Mouse (Mus musculus): ENCODE measurements at regions not wholly inside any gene's neighbourhood (a gene's known extent, or its start where the extent isn't known, plus 50 kb on each side); places are given as distances from the start of the nearest gene placed in this dataset.

DNA sequence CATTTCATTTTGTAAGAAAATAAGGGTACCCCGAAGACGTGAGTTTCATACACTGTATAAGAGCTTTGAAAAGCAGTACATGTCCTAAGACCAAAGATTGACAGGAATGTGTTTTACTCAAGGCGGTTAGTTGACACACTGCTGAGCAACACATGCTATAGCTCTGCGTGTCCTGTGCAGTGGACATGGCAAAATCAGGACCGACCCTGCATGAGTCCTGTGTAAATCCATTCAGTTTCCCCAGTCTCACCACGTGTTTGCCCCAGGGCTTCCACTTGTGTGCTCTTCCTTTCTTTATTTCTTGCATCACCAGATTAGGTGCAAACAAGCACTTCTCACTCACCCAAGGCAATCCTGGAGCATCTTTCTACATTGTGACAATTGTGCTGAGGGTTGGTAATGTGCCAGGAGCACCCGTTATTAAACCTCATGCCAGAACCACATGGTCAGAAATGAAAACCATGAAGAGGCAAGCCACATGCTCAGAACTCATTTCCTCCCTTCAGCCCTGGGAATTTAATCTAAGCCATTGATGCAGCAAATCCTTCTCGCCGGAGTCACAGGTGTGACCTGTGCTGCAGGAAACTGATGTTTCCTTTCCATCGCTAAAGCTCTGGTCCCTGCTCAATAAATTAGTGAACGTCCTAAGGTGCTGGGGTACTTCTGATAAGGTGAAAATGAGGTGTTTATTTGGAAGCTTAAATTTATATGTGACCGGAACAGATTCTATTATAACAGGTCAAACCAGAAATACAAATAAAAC, 261.2 kb upstream of the Zwint start:
- no peak overlapping the region for H3K4me3 ChIP-seq (ENCODE audit: low read depth, low read length)
- 84% methylated on average over 12 of the region's 12 CpGs for WGBS
- no peak overlapping the region for H3K27ac ChIP-seq (ENCODE audit: low read depth, low read length)
- ATAC-seq: no peak
- no peaks in the 10 kb centered on the region for H3K27me3 ChIP-seq (replicated peaks; ENCODE audit: control insufficient read depth, insufficient read depth, low read length)
- no peaks in the 10 kb centered on the region for H3K9me3 ChIP-seq (ENCODE audit: control insufficient read depth)
- no peak for TF ChIP-seq CTCF (IDR thresholded peaks at IDR 0.05; ENCODE audit: low read depth)
- no peaks in the 10 kb centered on the region for H3K4me1 ChIP-seq (replicated peaks; ENCODE audit: control insufficient read depth, insufficient read depth, low read length)
- H3K9ac ChIP-seq (ENCODE audit: low read depth, low read length): no peak overlapping the region
- H3K4me2 ChIP-seq (replicated peaks; ENCODE audit: low read depth): no peak overlapping the region
- H3K36me3 ChIP-seq (ENCODE audit: control insufficient read depth, insufficient read depth): no peaks in the 10 kb centered on the region

DNA sequence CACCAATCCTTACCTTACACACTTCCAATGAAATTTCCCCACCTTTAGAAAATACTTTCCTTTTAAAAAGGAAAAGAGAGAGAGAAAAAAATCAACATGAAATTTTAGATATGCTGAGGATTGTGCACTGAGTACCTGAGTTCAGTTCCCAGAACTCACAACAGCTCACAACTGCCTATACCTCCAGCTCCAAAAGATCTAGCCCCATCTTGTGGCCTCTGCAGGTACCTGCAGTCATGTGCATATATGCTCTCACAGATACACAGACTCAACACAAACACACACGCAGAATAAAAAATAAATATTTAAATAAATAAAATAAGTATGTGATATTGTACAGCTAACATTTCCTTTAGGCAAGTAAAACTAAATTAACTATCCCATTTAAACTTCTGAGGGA, 260.3 kb upstream of the Zwint start:
- no peak for ATAC-seq
- H3K27me3 ChIP-seq (replicated peaks; ENCODE audit: control insufficient read depth, insufficient read depth, low read length): no peaks in the 10 kb centered on the region
- peak; percentile 20; the same call in 1 of the 2 replicates for TF ChIP-seq CTCF (IDR thresholded peaks at IDR 0.05; ENCODE audit: low read depth)
- no peaks in the 10 kb centered on the region for H3K4me1 ChIP-seq (replicated peaks; ENCODE audit: control insufficient read depth, insufficient read depth, low read length)
- no peak overlapping the region for H3K9ac ChIP-seq (ENCODE audit: low read depth, low read length)
- no peak overlapping the region for H3K4me2 ChIP-seq (replicated peaks; ENCODE audit: low read depth)
- no peak overlapping the region for H3K4me3 ChIP-seq (ENCODE audit: low read depth, low read length)
- H3K36me3 ChIP-seq (ENCODE audit: control insufficient read depth, insufficient read depth): no peaks in the 10 kb centered on the region
- WGBS: 88% methylated on average over 1 of the region's 1 CpGs
- H3K9me3 ChIP-seq (ENCODE audit: control insufficient read depth): no peaks in the 10 kb centered on the region
- no peak overlapping the region for H3K27ac ChIP-seq (ENCODE audit: low read depth, low read length)

DNA sequence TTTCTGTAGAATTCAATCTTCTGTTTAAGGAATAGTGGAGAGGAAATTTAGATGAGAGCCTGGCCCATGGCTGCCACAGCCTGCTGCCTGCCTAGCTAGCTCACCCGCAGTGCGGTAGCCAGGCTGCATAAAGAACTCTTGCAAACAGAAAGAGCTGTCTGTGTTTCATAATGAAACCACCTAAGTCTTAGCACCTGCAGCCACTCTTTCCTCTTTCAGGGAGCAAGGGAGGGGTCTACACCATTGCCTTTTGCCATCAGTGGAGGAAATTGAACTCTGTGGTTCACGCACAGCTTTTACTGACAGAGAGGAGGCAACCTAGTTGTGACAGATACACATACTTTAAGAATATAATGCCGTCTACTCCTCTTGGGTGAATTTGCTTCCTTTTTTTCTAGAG, 251.4 kb upstream of the Zwint start:
- H3K4me2 ChIP-seq (replicated peaks; ENCODE audit: low read depth): no peak overlapping the region
- ATAC-seq: no peak
- no peak for TF ChIP-seq CTCF (IDR thresholded peaks at IDR 0.05; ENCODE audit: low read depth)
- 72% methylated on average over 4 of the region's 4 CpGs for WGBS
- no peaks in the 10 kb centered on the region for H3K36me3 ChIP-seq (ENCODE audit: control insufficient read depth, insufficient read depth)
- H3K9ac ChIP-seq (ENCODE audit: low read depth, low read length): no peak overlapping the region
- no peak overlapping the region for H3K27ac ChIP-seq (ENCODE audit: low read depth, low read length)
- no peaks in the 10 kb centered on the region for H3K27me3 ChIP-seq (replicated peaks; ENCODE audit: control insufficient read depth, insufficient read depth, low read length)
- no peaks in the 10 kb centered on the region for H3K9me3 ChIP-seq (ENCODE audit: control insufficient read depth)
- no peak overlapping the region for H3K4me3 ChIP-seq (ENCODE audit: low read depth, low read length)
- no peaks in the 10 kb centered on the region for H3K4me1 ChIP-seq (replicated peaks; ENCODE audit: control insufficient read depth, insufficient read depth, low read length)

DNA sequence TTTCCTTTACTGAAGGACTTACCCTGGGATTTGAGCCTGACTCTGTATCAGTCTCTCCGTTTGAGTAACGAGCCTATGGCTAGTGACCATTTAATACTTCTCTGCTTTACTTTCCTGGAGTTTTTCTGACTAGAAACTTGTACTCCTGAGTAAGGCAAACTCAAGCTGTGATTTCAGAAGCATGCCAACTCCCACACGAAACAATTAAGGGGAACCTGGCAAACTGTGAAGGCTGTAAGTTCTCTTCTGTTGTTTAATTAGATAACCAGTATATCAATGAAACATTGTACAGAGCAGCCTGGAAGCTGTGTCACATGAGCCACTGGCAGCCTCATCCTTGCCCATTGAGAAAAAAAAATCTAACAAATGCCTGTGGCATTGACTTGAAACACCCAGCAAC, 244.3 kb upstream of the Zwint start:
- WGBS: 67% methylated on average over 3 of the region's 3 CpGs

GRCm38 (mm10) chr10:72411670-72412069, 243.0 kb upstream of the Zwint start:
- H3K9me3 ChIP-seq (ENCODE audit: control insufficient read depth): no peaks in the 10 kb centered on the region
- no peaks in the 10 kb centered on the region for H3K27me3 ChIP-seq (replicated peaks; ENCODE audit: control insufficient read depth, insufficient read depth, low read length)
- H3K36me3 ChIP-seq (ENCODE audit: control insufficient read depth, insufficient read depth): no peaks in the 10 kb centered on the region
- WGBS: 72% methylated on average over 6 of the region's 6 CpGs
- H3K4me1 ChIP-seq (replicated peaks; ENCODE audit: control insufficient read depth, insufficient read depth, low read length): no peaks in the 10 kb centered on the region
- TF ChIP-seq CTCF (IDR thresholded peaks at IDR 0.05; ENCODE audit: low read depth): no peak
- H3K27ac ChIP-seq (ENCODE audit: low read depth, low read length): no peak overlapping the region
- H3K4me3 ChIP-seq (ENCODE audit: low read depth, low read length): no peak overlapping the region
- no peak overlapping the region for H3K9ac ChIP-seq (ENCODE audit: low read depth, low read length)
- no peak overlapping the region for H3K4me2 ChIP-seq (replicated peaks; ENCODE audit: low read depth)
- ATAC-seq: no peak

More for the DNA sequence above, 244.3 kb upstream of the Zwint start:
- no peaks in the 10 kb centered on the region for H3K9me3 ChIP-seq (ENCODE audit: control insufficient read depth)
- no peak overlapping the region for H3K27ac ChIP-seq (ENCODE audit: low read depth, low read length)
- no peaks in the 10 kb centered on the region for H3K27me3 ChIP-seq (replicated peaks; ENCODE audit: control insufficient read depth, insufficient read depth, low read length)
- no peak overlapping the region for H3K4me3 ChIP-seq (ENCODE audit: low read depth, low read length)
- no peak for ATAC-seq
- no peak for TF ChIP-seq CTCF (IDR thresholded peaks at IDR 0.05; ENCODE audit: low read depth)
- no peaks in the 10 kb centered on the region for H3K36me3 ChIP-seq (ENCODE audit: control insufficient read depth, insufficient read depth)
- no peak overlapping the region for H3K4me2 ChIP-seq (replicated peaks; ENCODE audit: low read depth)
- H3K4me1 ChIP-seq (replicated peaks; ENCODE audit: control insufficient read depth, insufficient read depth, low read length): no peaks in the 10 kb centered on the region
- no peak overlapping the region for H3K9ac ChIP-seq (ENCODE audit: low read depth, low read length)

DNA sequence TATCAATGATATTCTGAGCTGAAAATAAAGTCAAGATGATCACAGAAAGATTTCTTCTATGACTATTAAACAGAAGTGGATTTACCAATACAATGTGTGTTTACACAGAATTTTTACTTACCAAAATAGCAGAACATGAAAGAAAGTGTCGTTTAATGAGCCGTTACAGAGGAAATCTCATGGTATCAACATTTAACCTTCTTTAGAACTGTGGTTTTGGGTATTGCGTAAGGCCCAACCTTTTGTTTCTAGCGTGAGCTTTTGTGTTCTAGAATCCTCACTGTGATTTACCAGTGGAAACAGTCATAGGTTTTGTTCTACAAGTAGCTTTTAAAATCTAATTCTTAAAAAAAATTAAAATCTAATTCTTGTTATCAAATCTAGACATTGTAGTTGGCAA, 200.0 kb upstream of the Zwint start:
- H3K4me1 ChIP-seq (replicated peaks; ENCODE audit: control insufficient read depth, insufficient read depth, low read length): no peaks in the 10 kb centered on the region
- no peak overlapping the region for H3K4me3 ChIP-seq (ENCODE audit: low read depth, low read length)
- WGBS: 90% methylated on average over 4 of the region's 4 CpGs
- no peak for ATAC-seq
- no peaks in the 10 kb centered on the region for H3K36me3 ChIP-seq (ENCODE audit: control insufficient read depth, insufficient read depth)
- H3K4me2 ChIP-seq (replicated peaks; ENCODE audit: low read depth): no peak overlapping the region
- TF ChIP-seq CTCF (IDR thresholded peaks at IDR 0.05; ENCODE audit: low read depth): no peak
- no peak overlapping the region for H3K9ac ChIP-seq (ENCODE audit: low read depth, low read length)
- H3K27ac ChIP-seq (ENCODE audit: low read depth, low read length): no peak overlapping the region
- H3K27me3 ChIP-seq (replicated peaks; ENCODE audit: control insufficient read depth, insufficient read depth, low read length): no peaks in the 10 kb centered on the region
- H3K9me3 ChIP-seq (ENCODE audit: control insufficient read depth): no peaks in the 10 kb centered on the region

All from intestine, postnatal 0 days (tissue).